Mouse (Mus musculus) ES-E14 (cell line): ENCODE data around the gene Pea15a. TPM values are rescaled to one million over a fixed set of nuclear protein-coding genes. Genes with fewer than 3 reads are reported as not detected.
"Not testable (repeated sequence)": the region's sequence is repeated elsewhere in the genome, so short reads cannot be mapped to it uniquely, and the experiment has no call there.

Experiments used
- DNase-seq: peaks from one replicate; pipeline ENCODE4 v3.0.0-alpha.2; 2013; ENCODE audit warnings: low read depth, low spot score
- H3K27ac ChIP-seq: 2 replicates; pipeline ENCODE4 v1.5.1; 2012; ENCODE audit warnings: low read depth, mild to moderate bottlenecking, low read length, moderate library complexity, mixed read lengths; ENCODE audit not compliant: poor library complexity, insufficient read depth, severe bottlenecking
- H3K36me3 ChIP-seq: 2 replicates; pipeline ENCODE4 v1.6.1; 2012; ENCODE audit warnings: mild to moderate bottlenecking, low read length, moderate library complexity, mixed read lengths; ENCODE audit not compliant: control insufficient read depth, poor library complexity, insufficient read depth, severe bottlenecking
- H3K4me1 ChIP-seq, 2 experiments: fragments of 150-350 bp in 1 of 2; sonication (generic) in 1 of 2; 2 replicates each; pipeline ENCODE4 v1.6.1; 2012; ENCODE audit warnings: low read length in 2 of 2, mild to moderate bottlenecking in 1 of 2, mixed read lengths in 1 of 2; ENCODE audit not compliant: control insufficient read depth in 2 of 2, insufficient read depth in 2 of 2, poor library complexity in 1 of 2
- H3K4me3 ChIP-seq, 2 experiments: fragments of 150-350 bp in 1 of 2; sonication (generic) in 1 of 2; 2 replicates each; pipeline ENCODE4 v1.5.1; 2012; ENCODE audit warnings: low read length in 2 of 2, low read depth in 1 of 2, mild to moderate bottlenecking in 1 of 2, mixed read lengths in 1 of 2; ENCODE audit not compliant: insufficient read depth in 1 of 2, poor library complexity in 1 of 2, severe bottlenecking in 1 of 2
- H3K9ac ChIP-seq: 2 replicates; pipeline ENCODE4 v1.6.1; 2012; ENCODE audit warnings: low read depth, mild to moderate bottlenecking, low read length, mixed read lengths; ENCODE audit not compliant: poor library complexity, insufficient read depth, severe bottlenecking
- H3K9me3 ChIP-seq: fragments of 150-350 bp; sonication (generic); 2 replicates; pipeline ENCODE4 v1.6.1; 2012; ENCODE audit warnings: low read depth, mild to moderate bottlenecking, low read length; ENCODE audit not compliant: control insufficient read depth, insufficient read depth
- CHD2 ChIP-seq: IDR thresholded peaks from 2 replicates; pipeline ENCODE4 v1.6.1; 2014; ENCODE audit warnings: mild to moderate bottlenecking, low read depth, low read length, inconsistent platforms
- HCFC1 ChIP-seq: IDR thresholded peaks from 2 replicates; pipeline ENCODE4 v1.6.1; 2012; ENCODE audit warnings: low read length, inconsistent platforms, borderline replicate concordance; ENCODE audit not compliant: insufficient read depth
- MAFK ChIP-seq: IDR thresholded peaks from 2 replicates; pipeline ENCODE4 v1.6.1; 2014; ENCODE audit warnings: mild to moderate bottlenecking, low read depth, low read length, inconsistent platforms; ENCODE audit not compliant: insufficient read depth
- ZC3H11A ChIP-seq: IDR thresholded peaks from 2 replicates; pipeline ENCODE4 v1.6.1; 2012; ENCODE audit warnings: low read depth, mild to moderate bottlenecking, inconsistent platforms, low read length, borderline replicate concordance
- ZNF384 ChIP-seq: IDR thresholded peaks from 2 replicates; pipeline ENCODE4 v1.6.1; 2012; ENCODE audit warnings: low read depth, low read length, inconsistent platforms
- in situ Hi-C, 2 experiments: fragments of 600-800 bp; cut with MboI; formaldehyde crosslinking; loops; one replicate each; pipeline ENCODE4 v1.15.1; 2025; ENCODE audit warnings: low sequenced_read_pairs in 2 of 2, inconsistent platforms in 1 of 2; ENCODE audit not compliant: unreplicated experiment in 2 of 2
- total RNA-seq: library from RNA; depleted of rRNA; stranded (reverse); fragments of 300-350 nt; gene quantifications from 2 replicates; pipeline ENCODE4 v1.2.3, GENCODE M21; 2012; rRNA removed

Pea15a gene
- 13.3 and 21.3 TPM in 2 replicates for total RNA-seq

- peak within 1 kb of the TSS; percentile 34; the same call in 1 of the 2 replicates for H3K27ac ChIP-seq
- H3K4me1 ChIP-seq = peaks cover 2 to 41% of the 10 kb centered on the region in 2 experiments; a peak in 3 of 4 replicates
- in situ Hi-C loops = no loop called here
- H3K4me3 ChIP-seq = peak within 1 kb of the TSS; percentile 77 to 88
- peaks cover 4% of the 10 kb centered on the region; the same call in 1 of the 2 replicates for H3K36me3 ChIP-seq
- H3K9ac ChIP-seq = peak within 1 kb of the TSS; percentile 86
- no peak for TF ChIP-seq ZNF384
- no peak for TF ChIP-seq HCFC1
- no peak for TF ChIP-seq CHD2
- TF ChIP-seq MAFK = no peak
- TF ChIP-seq ZC3H11A = no peak
- DNase-seq = peak; percentile 50
- no peaks in the 10 kb centered on the region for H3K9me3 ChIP-seq
Observed at GRCm38 (mm10) chr1:172206141-172206917, at the start of gene Pea15a. TSS of gene Pea15a (minus strand) at chr1:172206804.

GRCm38 (mm10) chr1:172247679-172248078, 41.1 kb upstream of the Pea15a start:
- H3K9me3 ChIP-seq = no peaks in the 10 kb centered on the region
- peaks cover 2 to 6% of the 10 kb centered on the region in 2 experiments; a peak in 2 of 4 replicates for H3K4me1 ChIP-seq
- H3K27ac ChIP-seq = no peak overlapping the region
- H3K36me3 ChIP-seq = no peaks in the 10 kb centered on the region
- DNase-seq = peak; percentile 24
- in situ Hi-C loops = no loop called here
- no peak overlapping the region for H3K9ac ChIP-seq
- TF ChIP-seq CHD2 (no peak), HCFC1 (no peak), ZC3H11A (peak; percentile 9; the same call in 1 of the 2 replicates)
- no peak overlapping the region for H3K4me3 ChIP-seq

- peaks cover 4 to 6% of the 10 kb centered on the region in 2 experiments; a peak in 2 of 4 replicates for H3K4me1 ChIP-seq
- H3K27ac ChIP-seq = no peak overlapping the region
- no peak for TF ChIP-seq HCFC1
- no peak for TF ChIP-seq ZC3H11A
- no peak for TF ChIP-seq CHD2
- TF ChIP-seq ZNF384 = no peak
- no peak for TF ChIP-seq MAFK
- DNase-seq = no peak
- no peak overlapping the region for H3K9ac ChIP-seq
- no peaks in the 10 kb centered on the region for H3K9me3 ChIP-seq
- in situ Hi-C loops = no loop called here
- H3K36me3 ChIP-seq = no peaks in the 10 kb centered on the region
- no peak overlapping the region for H3K4me3 ChIP-seq
Observed at GRCm38 (mm10) chr1:172247216-172247615, 40.6 kb upstream of the Pea15a start.

DNA sequence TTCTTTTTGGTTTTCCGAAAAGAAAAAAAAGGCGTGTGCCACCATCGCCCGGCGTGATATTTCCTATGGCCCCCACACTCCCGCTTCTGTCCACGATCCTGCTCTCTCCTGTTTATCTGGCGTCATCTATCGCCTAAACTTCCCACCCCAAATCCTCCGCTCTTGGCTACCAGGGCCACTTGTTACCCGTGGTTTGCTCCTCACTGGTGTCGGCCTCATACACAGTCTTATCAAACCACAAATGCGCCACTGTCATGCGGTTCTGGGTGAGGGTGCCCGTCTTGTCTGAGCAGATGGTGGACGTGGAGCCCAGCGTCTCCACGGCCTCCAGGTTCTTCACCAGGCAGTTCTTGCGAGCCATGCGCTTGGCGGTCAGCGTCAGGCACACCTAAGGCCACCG, 38.0 kb upstream of the Pea15a start:
- H3K4me3 ChIP-seq = peak overlapping the region; percentile 16 to 20; a peak in 3 of 4 replicates
- DNase-seq, H3K9ac ChIP-seq, H3K4me1 ChIP-seq, in situ Hi-C loops, H3K27ac ChIP-seq, H3K36me3 ChIP-seq, H3K9me3 ChIP-seq: not testable (repeated sequence)
